Mouse (Mus musculus) hindbrain, postnatal 0 days (tissue): ENCODE data around the gene Mrps10. TPM values are rescaled to one million over a fixed set of nuclear protein-coding genes. Genes with fewer than 3 reads are reported as not detected.

Experiments used
- ATAC-seq: fragments of 200-750 bp; cut with Nextera tagmentation; 2 replicates; pipeline ENCODE4 v1.8.0; 2017; ENCODE audit warnings: mild to moderate bottlenecking, moderate TSS enrichment, moderate library complexity
- DNase-seq: peaks from one replicate; pipeline ENCODE4 v3.0.0-alpha.2; 2015; ENCODE audit warnings: low spot score
- H3K27ac ChIP-seq: fragments of 300-500 bp; sonication (generic); 2 replicates; pipeline ENCODE4 v1.5.1; 2014; ENCODE audit warnings: mild to moderate bottlenecking
- H3K27me3 ChIP-seq: fragments of 300-500 bp; sonication (generic); 2 replicates; pipeline ENCODE4 v1.6.1; 2014; ENCODE audit warnings: low read length, mixed read lengths; ENCODE audit not compliant: insufficient read depth
- H3K36me3 ChIP-seq: fragments of 300-500 bp; sonication (generic); 2 replicates; pipeline ENCODE4 v1.6.1; 2014; ENCODE audit warnings: low read length, mixed read lengths; ENCODE audit not compliant: insufficient read depth
- H3K4me1 ChIP-seq: fragments of 300-500 bp; sonication (generic); 2 replicates; pipeline ENCODE4 v1.6.1; 2014; ENCODE audit warnings: antibody characterized with exemption, low read length, mixed read lengths; ENCODE audit not compliant: insufficient read depth
- H3K4me2 ChIP-seq: fragments of 300-500 bp; sonication (generic); 2 replicates; pipeline ENCODE4 v1.6.1; 2014; ENCODE audit warnings: low read depth, mild to moderate bottlenecking, low read length, moderate library complexity, mixed read lengths
- H3K4me3 ChIP-seq: fragments of 300-500 bp; sonication (generic); 2 replicates; pipeline ENCODE4 v1.5.1; 2014; ENCODE audit warnings: low read length
- H3K9ac ChIP-seq: fragments of 300-500 bp; sonication (generic); replicated peaks from 2 replicates; pipeline ENCODE4 v1.6.1; 2014; ENCODE audit warnings: mild to moderate bottlenecking, low read length, moderate library complexity, mixed read lengths
- H3K9me3 ChIP-seq: fragments of 300-500 bp; sonication (generic); 2 replicates; pipeline ENCODE4 v1.6.1; 2016; ENCODE audit warnings: low read length, mixed read lengths
- CTCF ChIP-seq: IDR thresholded peaks from 2 replicates; pipeline ENCODE4 v1.5.1; 2016; ENCODE audit warnings: antibody characterized with exemption, control low read depth, low read depth
- WGBS: fragments of 180-500 bp; shearing (Covaris S2); extraction: QIAGEN DNeasy Blood & Tissue Kit; methylation state at CpG from one replicate; pipeline ENCODE4 v1.1.7; 2014; 5-methylcytosine and 5-hydroxymethylcytosine counted together
- polyA plus RNA-seq: library from polyadenylated mRNA; unstranded; fragments of >200 nt; fragmentation: Nextera tagmentation; extraction: Ambion mirVana; gene quantifications from 2 replicates; pipeline ENCODE4 v1.2.1, GENCODE M21; 2015
- total RNA-seq: library from RNA; depleted of rRNA; stranded (reverse); fragments of >200 nt; gene quantifications from 2 replicates; pipeline ENCODE4 v1.2.3, GENCODE M21; 2014; rRNA removed

Gene Mrps10
- 26.6 and 32.9 TPM in 2 replicates for total RNA-seq
- polyA plus RNA-seq: 76.9 and 84.9 TPM in 2 replicates

GRCm38 (mm10) chr17:47368401-47369086 lies at the start of gene Mrps10:
Gene Mrps10, plus strand, starts transcription at chr17:47368887.
- peak within 1 kb of the TSS; percentile 70 for H3K27ac ChIP-seq
- H3K4me3 ChIP-seq: peak within 1 kb of the TSS; percentile 59
- H3K4me1 ChIP-seq: no peaks in the 10 kb centered on the region
- H3K36me3 ChIP-seq: 0 out of 2 replicates have a peak, but pooled peaks cover 11% of the 10 kb centered on the region
- TF ChIP-seq CTCF: no peak
- H3K9ac ChIP-seq: peak within 1 kb of the TSS; percentile 55
- peak within 1 kb of the TSS; percentile 66 for H3K4me2 ChIP-seq
- ATAC-seq (peak; percentile 93), DNase-seq (peak; percentile 97)
- H3K27me3 ChIP-seq: 0 out of 2 replicates have a peak, but pooled peaks cover 4% of the 10 kb centered on the region
- no peaks in the 10 kb centered on the region for H3K9me3 ChIP-seq
- WGBS: 3% methylated on average over 35 of the region's 35 CpGs

DNA sequence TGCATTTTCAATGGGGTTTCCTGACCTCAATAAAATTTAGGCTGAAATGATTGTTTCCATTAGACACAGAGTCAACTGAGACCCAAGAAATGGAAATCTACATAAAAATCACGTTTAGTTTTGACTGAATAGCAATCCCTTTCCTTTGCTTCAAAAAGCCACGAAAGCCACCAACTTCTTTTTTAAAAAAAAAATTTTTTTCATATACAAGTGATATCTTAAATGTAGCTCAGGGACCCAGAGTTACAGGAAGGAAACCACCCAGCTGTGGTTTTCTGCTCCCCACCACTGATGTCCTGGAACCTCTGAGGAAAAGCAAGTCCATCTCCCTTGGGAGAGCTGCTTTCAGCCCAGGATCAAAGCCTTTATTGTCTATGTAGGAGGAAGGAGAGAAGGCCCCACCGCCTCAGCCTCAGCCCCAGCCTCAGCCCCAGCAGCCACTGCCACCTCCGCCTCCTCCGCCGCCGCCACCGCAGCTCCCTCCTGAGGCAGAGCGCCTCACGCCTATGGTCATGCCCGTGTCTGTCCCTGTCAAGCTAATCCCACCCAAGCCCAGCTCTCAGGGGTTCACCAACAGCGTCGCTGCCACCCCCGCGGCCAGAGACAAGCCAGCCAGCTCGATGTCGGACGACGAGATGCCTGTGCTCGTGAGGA lies 49.6 kb upstream of the Mrps10 start:
- TF ChIP-seq CTCF: no peak
- no peak for DNase-seq
- no peak overlapping the region for H3K27ac ChIP-seq

DNA sequence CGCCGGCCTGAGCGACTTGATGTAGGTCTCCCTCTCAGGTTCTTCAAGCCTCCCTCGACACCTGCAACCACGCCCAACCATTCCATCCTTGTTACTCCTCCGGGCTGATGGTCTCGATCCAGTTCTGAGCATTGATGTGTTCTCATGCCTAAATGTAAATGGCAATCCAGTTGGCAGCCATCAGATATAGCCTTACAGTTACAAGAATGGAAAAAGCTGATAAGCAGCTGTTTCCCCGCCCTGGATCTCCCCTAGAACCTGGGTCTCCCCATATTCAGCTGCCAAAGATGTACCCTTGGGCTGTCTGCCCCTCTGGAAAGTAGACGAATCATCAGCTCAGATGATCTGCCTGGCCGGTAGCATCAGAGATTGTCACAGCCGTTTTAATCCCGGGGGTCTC lies 48.9 kb upstream of the Mrps10 start:
- no peaks in the 10 kb centered on the region for H3K4me1 ChIP-seq
- H3K36me3 ChIP-seq: peaks cover 11% of the 10 kb centered on the region; the same call in 1 of the 2 replicates
- no peak for TF ChIP-seq CTCF
- no peak overlapping the region for H3K4me2 ChIP-seq
- no peak overlapping the region for H3K9ac ChIP-seq
- no peaks in the 10 kb centered on the region for H3K27me3 ChIP-seq
- DNase-seq (no peak), ATAC-seq (no peak)
- 89% methylated on average over 12 of the region's 12 CpGs for WGBS
- H3K9me3 ChIP-seq: no peaks in the 10 kb centered on the region
- H3K27ac ChIP-seq: no peak overlapping the region
- H3K4me3 ChIP-seq: no peak overlapping the region

More for the DNA sequence above, 49.6 kb upstream of the Mrps10 start:
- Histone ChIP-seq H3K36me3 (peaks cover 18% of the 10 kb centered on the region; the same call in 1 of the 2 replicates), H3K4me3 (no peak overlapping the region), H3K9me3 (no peaks in the 10 kb centered on the region), H3K9ac (no peak overlapping the region), H3K4me1 (no peaks in the 10 kb centered on the region), H3K4me2 (no peak overlapping the region), H3K27me3 (no peaks in the 10 kb centered on the region)
- no peak for ATAC-seq
- 78% methylated on average over 20 of the region's 20 CpGs for WGBS

DNA sequence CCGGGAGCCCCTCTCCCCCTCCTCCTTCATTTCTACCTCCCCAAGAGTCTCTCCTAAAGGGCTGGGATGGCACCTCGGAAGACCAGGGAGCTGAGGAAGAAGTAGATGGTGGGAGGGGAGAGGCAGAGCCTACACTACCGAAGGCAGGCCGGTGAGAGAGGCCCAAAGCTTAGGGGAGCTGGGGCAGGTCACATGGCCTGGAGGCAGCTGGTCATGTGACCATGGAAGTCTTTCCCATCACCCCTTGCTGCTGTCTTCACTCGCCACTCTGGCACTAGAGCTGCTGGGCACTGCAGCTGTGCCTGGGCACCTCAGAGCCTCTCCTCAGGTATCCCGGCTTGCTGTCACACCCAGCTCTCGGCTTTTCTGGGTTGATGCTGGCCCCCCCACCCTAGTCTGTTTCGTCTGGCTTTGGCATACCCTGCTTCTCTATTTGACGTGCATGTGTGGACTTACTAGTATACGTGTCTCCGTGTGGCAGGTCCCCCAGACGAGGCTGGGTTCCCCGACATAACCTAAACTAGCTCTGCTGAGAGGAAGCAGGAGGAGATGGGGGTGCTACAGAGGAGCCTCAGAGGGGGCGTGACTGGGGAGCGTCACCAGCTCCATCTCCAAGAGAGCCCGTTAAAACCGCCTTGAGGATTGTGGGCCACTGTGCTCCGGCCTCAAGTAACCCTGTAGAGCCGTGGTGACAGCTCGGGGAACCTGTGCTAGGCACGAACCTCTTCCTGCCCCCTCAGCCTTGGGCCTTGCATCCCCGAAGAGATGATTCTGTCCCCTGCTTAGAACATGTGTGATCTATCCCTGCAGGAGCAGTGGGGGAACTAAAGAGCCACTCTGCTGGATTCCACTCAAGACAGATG lies 46.3 kb upstream of the Mrps10 start:
- TF ChIP-seq CTCF: no peak
- Histone ChIP-seq H3K4me2 (no peak overlapping the region), H3K27me3 (no peaks in the 10 kb centered on the region), H3K9me3 (no peaks in the 10 kb centered on the region), H3K27ac (no peak overlapping the region), H3K36me3 (peaks cover 12% of the 10 kb centered on the region), H3K9ac (no peak overlapping the region), H3K4me1 (no peaks in the 10 kb centered on the region), H3K4me3 (no peak overlapping the region)
- WGBS: 87% methylated on average over 22 of the region's 22 CpGs
- no peak for ATAC-seq
- no peak for DNase-seq

- Histone ChIP-seq H3K27ac (no peak overlapping the region), H3K9me3 (no peaks in the 10 kb centered on the region), H3K9ac (no peak overlapping the region), H3K4me2 (no peak overlapping the region), H3K4me1 (no peaks in the 10 kb centered on the region), H3K4me3 (no peak overlapping the region), H3K36me3 (peaks cover 13% of the 10 kb centered on the region), H3K27me3 (no peaks in the 10 kb centered on the region)
- no peak for TF ChIP-seq CTCF
- WGBS: 92% methylated on average over 6 of the region's 6 CpGs
- ATAC-seq: no peak
- no peak for DNase-seq
Measured at GRCm38 (mm10) chr17:47322991-47323295, 45.7 kb upstream of the Mrps10 start.

DNA sequence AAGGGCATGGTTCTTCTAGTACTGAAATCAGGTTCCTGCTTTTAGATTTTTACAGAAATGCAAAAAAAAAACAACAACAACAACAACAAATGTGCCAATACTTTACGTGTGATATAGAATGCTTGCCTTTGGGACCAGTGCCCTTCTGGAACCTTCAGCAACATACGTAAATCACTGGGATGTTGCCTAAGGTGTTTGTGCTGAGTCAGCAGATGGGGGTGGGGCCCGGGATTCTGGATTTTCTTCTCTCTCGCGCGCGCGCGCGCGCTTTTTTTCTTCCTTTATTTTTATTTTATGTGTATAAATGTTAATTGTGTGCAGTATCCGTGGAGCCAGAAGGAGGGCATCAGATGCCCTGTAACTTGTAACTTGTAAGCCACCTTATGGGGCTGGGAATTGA lies 41.1 kb upstream of the Mrps10 start:
- ATAC-seq (no peak), DNase-seq (no peak)
- no peaks in the 10 kb centered on the region for H3K4me1 ChIP-seq
- no peak for TF ChIP-seq CTCF
- WGBS: 92% methylated on average over 12 of the region's 12 CpGs
- no peaks in the 10 kb centered on the region for H3K27me3 ChIP-seq
- no peak overlapping the region for H3K9ac ChIP-seq
- no peak overlapping the region for H3K4me3 ChIP-seq
- no peak overlapping the region for H3K27ac ChIP-seq
- no peaks in the 10 kb centered on the region for H3K9me3 ChIP-seq
- H3K36me3 ChIP-seq: peaks cover 33% of the 10 kb centered on the region
- H3K4me2 ChIP-seq: no peak overlapping the region
